Mouse (Mus musculus) G1E (cell line): ENCODE measurements around the gene Npas3. TPM values are rescaled to one million over a fixed set of nuclear protein-coding genes. Genes with fewer than 3 reads are reported as not detected.

ENCODE experiments used
- ATAC-seq: 2 replicates; pipeline ENCODE4 v1.8.0; 2016; ENCODE audit warnings: mild to moderate bottlenecking; ENCODE audit not compliant: insufficient number of reproducible peaks, poor library complexity, low FRiP score, severe bottlenecking; ENCODE audit errors: extremely low read depth
- DNase-seq: peaks from one replicate; pipeline ENCODE4 v3.0.0; 2012; ENCODE audit warnings: low spot score
- H3K27me3 ChIP-seq: 2 replicates; pipeline ENCODE4 v1.6.1; 2012; ENCODE audit warnings: mild to moderate bottlenecking, low read length, inconsistent platforms; ENCODE audit not compliant: insufficient read depth
- H3K36me3 ChIP-seq: replicated peaks from 2 replicates; pipeline ENCODE3; 2012; ENCODE audit warnings: mild to moderate bottlenecking, inconsistent platforms
- H3K4me1 ChIP-seq: 2 replicates; pipeline ENCODE4 v1.6.1; 2012; ENCODE audit warnings: low read depth, low read length, inconsistent platforms, mixed read lengths; ENCODE audit not compliant: insufficient read depth
- H3K4me3 ChIP-seq: 2 replicates; pipeline ENCODE4 v1.5.1; 2012; ENCODE audit warnings: low read depth, mild to moderate bottlenecking, inconsistent platforms, low read length, moderate library complexity, mixed read lengths
- H3K9me3 ChIP-seq: replicated peaks from 2 replicates; pipeline ENCODE4 v1.6.1; 2012; ENCODE audit warnings: inconsistent platforms
- CTCF ChIP-seq: IDR thresholded peaks from 2 replicates; pipeline ENCODE4 v1.5.1; 2012; ENCODE audit warnings: low read depth, low read length, inconsistent platforms, mixed read lengths
- GATA1 ChIP-seq: IDR thresholded peaks from 2 replicates; pipeline ENCODE4 v1.6.1; 2012; ENCODE audit warnings: borderline replicate concordance, low read length, inconsistent platforms, mixed read lengths
- GATA2 ChIP-seq: IDR thresholded peaks from 2 replicates; pipeline ENCODE4 v1.6.1; 2012; ENCODE audit warnings: low read depth, low read length, inconsistent platforms, borderline replicate concordance
- POLR2AphosphoS5 ChIP-seq: IDR thresholded peaks from 2 replicates; pipeline ENCODE4 v1.6.1; 2012; ENCODE audit warnings: low read depth, low read length, inconsistent platforms; ENCODE audit not compliant: insufficient replicate concordance
- TAL1 ChIP-seq: conservative IDR thresholded peaks from 2 replicates; pipeline ENCODE4 v1.6.1; 2012; ENCODE audit warnings: low read depth, low read length, inconsistent platforms, mixed read lengths
- polyA plus RNA-seq: library from polyadenylated mRNA; stranded (reverse); fragments of >175 nt; gene quantifications from 2 replicates; pipeline ENCODE4 v1.2.3, GENCODE M21; 2012
- total RNA-seq, 2 experiments: library from RNA; stranded (forward) in 1 of 2; stranded (reverse) in 1 of 2; fragments of 200-1000 nt in 1 of 2; fragments of >200 nt in 1 of 2; fragmentation: Nextera tagmentation in 1 of 2; gene quantifications; 2 replicates each; pipeline ENCODE4 v1.2.3; 2014 to 2017

Npas3 gene
- total and polyA plus RNA-seq, 3 experiments: 0.11 TPM; not detected in 2

GRCm38 (mm10) chr12:53423631-53424030, 175.2 kb downstream of the Npas3 start:
- DNase-seq: no peak
- no peaks in the 10 kb centered on the region for H3K36me3 ChIP-seq
- H3K4me3 ChIP-seq: no peak overlapping the region
- no peaks in the 10 kb centered on the region for H3K27me3 ChIP-seq
- H3K4me1 ChIP-seq: no peaks in the 10 kb centered on the region
- no peak for ATAC-seq
- H3K9me3 ChIP-seq: peaks cover 27% of the 10 kb centered on the region
- no peak for TF ChIP-seq POLR2AphosphoS5
- TF ChIP-seq GATA1: no peak
- TF ChIP-seq TAL1: no peak
- no peak for TF ChIP-seq GATA2
- no peak for TF ChIP-seq CTCF

GRCm38 (mm10) chr12:53426006-53426405, 177.5 kb downstream of the Npas3 start:
- Histone ChIP-seq H3K9me3 (peaks cover 23% of the 10 kb centered on the region), H3K27me3 (no peaks in the 10 kb centered on the region), H3K4me3 (no peak overlapping the region), H3K36me3 (no peaks in the 10 kb centered on the region), H3K4me1 (no peaks in the 10 kb centered on the region)
- no peak for TF ChIP-seq GATA2
- no peak for TF ChIP-seq CTCF
- TF ChIP-seq POLR2AphosphoS5: no peak
- no peak for TF ChIP-seq TAL1
- ATAC-seq: no peak
- DNase-seq: no peak

GRCm38 (mm10) chr12:53427153-53427552, 178.7 kb downstream of the Npas3 start:
- DNase-seq (no peak), ATAC-seq (no peak)
- TF ChIP-seq GATA2 (no peak), TAL1 (no peak), CTCF (no peak), GATA1 (no peak), POLR2AphosphoS5 (no peak)
- no peaks in the 10 kb centered on the region for H3K36me3 ChIP-seq
- H3K9me3 ChIP-seq: peaks cover 23% of the 10 kb centered on the region
- H3K27me3 ChIP-seq: no peaks in the 10 kb centered on the region
- no peak overlapping the region for H3K4me3 ChIP-seq
- no peaks in the 10 kb centered on the region for H3K4me1 ChIP-seq

DNA sequence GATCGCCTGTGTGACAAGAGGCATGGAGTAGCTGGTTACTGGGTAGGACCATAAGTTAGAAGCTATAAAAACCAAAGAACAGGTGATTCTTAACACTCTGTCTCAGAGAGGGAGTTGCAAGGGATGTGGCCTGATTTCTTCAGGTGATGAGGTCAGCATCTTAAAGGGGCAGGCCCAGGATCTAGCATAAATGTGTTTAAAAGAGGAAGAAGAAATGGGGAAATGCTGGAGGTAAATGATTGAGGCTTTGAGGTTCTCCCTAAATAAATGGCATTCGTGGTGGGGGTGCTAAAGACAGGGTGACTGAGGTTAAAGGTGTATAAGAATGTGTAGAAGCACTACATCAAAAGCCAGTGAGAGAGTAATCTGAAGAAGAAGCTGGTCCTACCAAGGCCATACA, 193.6 kb downstream of the Npas3 start:
- Histone ChIP-seq H3K4me3 (no peak overlapping the region), H3K9me3 (peaks cover 24% of the 10 kb centered on the region), H3K4me1 (no peaks in the 10 kb centered on the region), H3K36me3 (no peaks in the 10 kb centered on the region), H3K27me3 (no peaks in the 10 kb centered on the region)
- no peak for DNase-seq
- no peak for ATAC-seq
- no peak for TF ChIP-seq GATA1
- no peak for TF ChIP-seq CTCF
- TF ChIP-seq POLR2AphosphoS5: no peak
- TF ChIP-seq GATA2: no peak
- no peak for TF ChIP-seq TAL1

DNA sequence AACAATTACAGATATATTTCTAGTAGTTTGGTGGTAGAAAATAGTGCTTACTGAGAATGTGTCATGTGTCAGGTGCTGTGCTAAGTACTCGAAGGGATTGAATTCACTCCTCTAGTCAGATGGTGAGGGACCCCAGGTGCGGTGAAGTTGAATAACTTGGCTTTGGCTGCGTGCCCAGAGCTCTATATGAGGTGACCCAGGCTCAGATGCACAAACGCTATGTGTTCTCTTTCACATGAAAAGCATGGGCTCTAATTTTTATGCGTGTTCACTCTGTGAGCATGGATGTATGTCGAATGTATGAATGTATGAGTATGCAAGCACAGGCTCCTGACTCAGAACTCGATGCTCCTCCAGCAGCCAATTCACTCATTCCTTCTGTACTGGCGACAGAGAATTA, 199.0 kb downstream of the Npas3 start:
- Histone ChIP-seq H3K4me1 (no peaks in the 10 kb centered on the region), H3K9me3 (peaks cover 46% of the 10 kb centered on the region), H3K27me3 (no peaks in the 10 kb centered on the region), H3K36me3 (no peaks in the 10 kb centered on the region), H3K4me3 (no peak overlapping the region)
- no peak for TF ChIP-seq GATA2
- no peak for TF ChIP-seq CTCF
- TF ChIP-seq GATA1: no peak
- TF ChIP-seq TAL1: no peak
- no peak for TF ChIP-seq POLR2AphosphoS5
- ATAC-seq (no peak), DNase-seq (no peak)

DNA sequence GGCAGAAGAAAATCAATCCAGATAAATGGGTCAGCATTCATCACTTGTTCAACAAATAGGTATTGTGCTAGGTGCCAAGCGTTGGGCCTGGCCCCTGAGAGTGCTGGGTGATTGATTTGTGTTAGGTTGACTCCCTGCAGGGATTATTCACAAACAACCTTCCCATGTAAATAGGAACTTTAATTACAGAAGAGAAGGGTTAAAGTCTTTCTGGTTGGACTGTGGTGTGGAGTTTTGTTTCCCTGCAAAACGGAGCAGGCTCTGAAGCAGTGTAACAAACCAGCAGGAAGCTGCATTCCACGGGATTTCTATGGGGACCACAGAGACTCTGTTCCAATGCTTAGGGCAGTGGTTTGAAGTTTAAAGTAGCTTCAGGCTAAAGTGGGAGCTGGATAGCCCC, 199.6 kb downstream of the Npas3 start:
- peaks cover 48% of the 10 kb centered on the region for H3K9me3 ChIP-seq
- no peaks in the 10 kb centered on the region for H3K27me3 ChIP-seq
- no peaks in the 10 kb centered on the region for H3K4me1 ChIP-seq
- no peak overlapping the region for H3K4me3 ChIP-seq
- no peak for ATAC-seq
- TF ChIP-seq GATA2 (no peak), CTCF (no peak), POLR2AphosphoS5 (no peak), GATA1 (no peak), TAL1 (no peak)
- no peak for DNase-seq
- no peaks in the 10 kb centered on the region for H3K36me3 ChIP-seq
